Mouse (Mus musculus) liver, adult 2 months (tissue): ENCODE measurements around the gene Cdk19.

Experiments
- CTCF ChIP-seq: fragments of 200-500 bp; IDR thresholded peaks from 2 replicates; pipeline ENCODE4 v1.5.1; 2011; ENCODE audit warnings: low read depth, low read length, control low read depth
- POLR2A ChIP-seq: fragments of 200-500 bp; IDR thresholded peaks from 2 replicates; pipeline ENCODE4 v1.6.1; 2011; ENCODE audit warnings: low read length, control low read depth; ENCODE audit not compliant: insufficient read depth; ENCODE audit errors: extremely low read depth

DNA sequence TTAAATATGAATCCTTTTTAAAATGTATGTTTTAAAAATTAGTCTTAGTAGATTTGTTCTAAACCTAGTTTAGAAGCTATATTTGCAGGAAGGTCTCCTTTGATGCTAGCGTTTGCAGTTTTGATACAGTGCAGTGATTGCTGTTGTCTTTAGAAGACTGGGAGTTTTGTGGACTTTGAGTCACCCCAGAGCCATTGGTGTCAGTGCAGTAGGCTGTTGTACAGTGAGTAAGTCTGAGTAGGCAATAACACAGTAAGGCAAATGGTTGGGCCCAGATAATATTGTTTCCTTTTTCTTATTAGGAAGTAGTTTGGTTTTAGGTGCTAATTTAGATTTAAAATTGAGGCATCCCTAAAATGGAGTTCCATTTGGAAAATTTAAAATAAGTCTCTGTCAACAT, 117.8 kb downstream of the Cdk19 start:
- TF ChIP-seq CTCF (no peak), POLR2A (no peak)
